Mouse (Mus musculus) forebrain, embryonic 14.5 days (tissue): ENCODE measurements around the gene Prr5. TPM values are rescaled to one million over a fixed set of nuclear protein-coding genes. Genes with fewer than 3 reads are reported as not detected.

Experiments used
- ATAC-seq: fragments of 200-750 bp; cut with Nextera tagmentation; 2 replicates; pipeline ENCODE4 v1.8.0; 2017; ENCODE audit warnings: mild to moderate bottlenecking, moderate library complexity
- DNase-seq: peaks from one replicate; pipeline ENCODE4 v3.0.0-alpha.2; 2015; ENCODE audit warnings: low spot score
- H3K27ac ChIP-seq: fragments of 300-500 bp; sonication (generic); 2 replicates; pipeline ENCODE4 v1.5.1; 2014; ENCODE audit warnings: low read depth, mild to moderate bottlenecking, control low read depth, low read length, moderate library complexity
- H3K27me3 ChIP-seq: fragments of 300-500 bp; sonication (generic); replicated peaks from 2 replicates; pipeline ENCODE4 v1.6.1; 2014; ENCODE audit warnings: low read length, control low read depth, mixed read lengths; ENCODE audit not compliant: control insufficient read depth, insufficient read depth
- H3K36me3 ChIP-seq: fragments of 300-500 bp; sonication (generic); 2 replicates; pipeline ENCODE4 v1.6.1; 2014; ENCODE audit warnings: low read length, control low read depth; ENCODE audit not compliant: control insufficient read depth, insufficient read depth
- H3K4me1 ChIP-seq: fragments of 300-500 bp; sonication (generic); 2 replicates; pipeline ENCODE4 v1.6.1; 2014; ENCODE audit warnings: antibody characterized with exemption, low read length, control low read depth; ENCODE audit not compliant: control insufficient read depth, insufficient read depth
- H3K4me2 ChIP-seq: fragments of 300-500 bp; sonication (generic); 2 replicates; pipeline ENCODE4 v1.6.1; 2014; ENCODE audit warnings: mild to moderate bottlenecking, control low read depth, low read length
- H3K4me3 ChIP-seq: fragments of 300-500 bp; sonication (generic); 2 replicates; pipeline ENCODE4 v1.5.1; 2014; ENCODE audit warnings: low read depth, low read length, control low read depth
- H3K9ac ChIP-seq: fragments of 300-500 bp; sonication (generic); 2 replicates; pipeline ENCODE4 v1.6.1; 2014; ENCODE audit warnings: mild to moderate bottlenecking, low read length, control low read depth, moderate library complexity
- H3K9me3 ChIP-seq: fragments of 300-500 bp; sonication (generic); replicated peaks from 2 replicates; pipeline ENCODE4 v1.6.1; 2016; ENCODE audit warnings: low read length, control low read depth, mixed read lengths; ENCODE audit not compliant: control insufficient read depth
- WGBS: fragments of 180-500 bp; shearing (Covaris S2); extraction: QIAGEN DNeasy Blood & Tissue Kit; methylation state at CpG from one replicate; pipeline ENCODE4 v1.1.7; 2014; 5-methylcytosine and 5-hydroxymethylcytosine counted together
- polyA plus RNA-seq: library from polyadenylated mRNA; unstranded; fragments of >200 nt; fragmentation: Nextera tagmentation; extraction: Ambion mirVana; gene quantifications from 2 replicates; pipeline ENCODE4 v1.2.1, GENCODE M21; 2014

Gene Prr5
- polyA plus RNA-seq, 1 experiment from 2014 or later: 9.0 TPM

- Histone ChIP-seq H3K4me1 (no peaks in the 10 kb centered on the region), H3K4me3 (no peak overlapping the region), H3K36me3 (no peaks in the 10 kb centered on the region), H3K9ac (no peak overlapping the region), H3K27ac (no peak overlapping the region), H3K9me3 (no peaks in the 10 kb centered on the region), H3K4me2 (no peak overlapping the region), H3K27me3 (no peaks in the 10 kb centered on the region)
- ATAC-seq: no peak
- WGBS: 47% methylated on average over 9 of the region's 9 CpGs
- DNase-seq: peak; percentile 51
These were observed 2.2 kb downstream of the Prr5 start for GRCm38 (mm10) chr15:84671401-84672307.

GRCm38 (mm10) chr15:84672308-84672615, 2.8 kb downstream of the Prr5 start:
- Histone ChIP-seq H3K27ac (no peak overlapping the region), H3K36me3 (no peaks in the 10 kb centered on the region), H3K9ac (no peak overlapping the region), H3K4me1 (no peaks in the 10 kb centered on the region), H3K4me3 (no peak overlapping the region), H3K9me3 (no peaks in the 10 kb centered on the region), H3K27me3 (no peaks in the 10 kb centered on the region), H3K4me2 (no peak overlapping the region)
- DNase-seq (no peak), ATAC-seq (no peak)
- 76% methylated on average over 4 of the region's 4 CpGs for WGBS

- DNase-seq: no peak
- Histone ChIP-seq H3K27me3 (no peaks in the 10 kb centered on the region), H3K36me3 (no peaks in the 10 kb centered on the region), H3K4me1 (no peaks in the 10 kb centered on the region), H3K4me3 (no peak overlapping the region), H3K4me2 (no peak overlapping the region), H3K9me3 (no peaks in the 10 kb centered on the region), H3K27ac (no peak overlapping the region), H3K9ac (no peak overlapping the region)
- no peak for ATAC-seq
- 64% methylated on average over 3 of the region's 3 CpGs for WGBS
These were observed 3.2 kb downstream of the Prr5 start for GRCm38 (mm10) chr15:84672616-84673015.

- H3K4me3 ChIP-seq: no peak overlapping the region
- WGBS: 73% methylated on average over 11 of the region's 11 CpGs
- H3K36me3 ChIP-seq: no peaks in the 10 kb centered on the region
These were observed 5.1 kb downstream of the Prr5 start for GRCm38 (mm10) chr15:84674329-84675067.

GRCm38 (mm10) chr15:84675317-84675716, 5.9 kb downstream of the Prr5 start:
- 79% methylated on average over 8 of the region's 8 CpGs for WGBS
- H3K9ac ChIP-seq: no peak overlapping the region
- no peaks in the 10 kb centered on the region for H3K9me3 ChIP-seq
- no peak for ATAC-seq
- DNase-seq: no peak
- no peak overlapping the region for H3K27ac ChIP-seq
- no peak overlapping the region for H3K4me2 ChIP-seq
- no peaks in the 10 kb centered on the region; the same call in 1 of the 2 replicates for H3K27me3 ChIP-seq
- H3K4me1 ChIP-seq: no peaks in the 10 kb centered on the region
- no peaks in the 10 kb centered on the region for H3K36me3 ChIP-seq
- no peak overlapping the region for H3K4me3 ChIP-seq

More at GRCm38 (mm10) chr15:84674329-84675067, 5.1 kb downstream of the Prr5 start:
- DNase-seq (no peak), ATAC-seq (no peak)
- Histone ChIP-seq H3K4me1 (no peaks in the 10 kb centered on the region), H3K27me3 (no peaks in the 10 kb centered on the region), H3K4me2 (no peak overlapping the region), H3K9me3 (no peaks in the 10 kb centered on the region), H3K27ac (no peak overlapping the region), H3K9ac (no peak overlapping the region)

GRCm38 (mm10) chr15:84677943-84678342, 8.5 kb downstream of the Prr5 start:
- H3K4me3 ChIP-seq: no peak overlapping the region
- H3K27me3 ChIP-seq: no peaks in the 10 kb centered on the region; the same call in 1 of the 2 replicates
- H3K27ac ChIP-seq: no peak overlapping the region
- H3K36me3 ChIP-seq: no peaks in the 10 kb centered on the region
- H3K4me2 ChIP-seq: no peak overlapping the region
- no peaks in the 10 kb centered on the region for H3K4me1 ChIP-seq
- 70% methylated on average over 11 of the region's 11 CpGs for WGBS
- no peak for ATAC-seq
- DNase-seq: no peak
- no peaks in the 10 kb centered on the region for H3K9me3 ChIP-seq
- no peak overlapping the region for H3K9ac ChIP-seq

GRCm38 (mm10) chr15:84679090-84679489, 9.7 kb downstream of the Prr5 start:
- Histone ChIP-seq H3K27me3 (no peaks in the 10 kb centered on the region; the same call in 1 of the 2 replicates), H3K9ac (no peak overlapping the region), H3K4me1 (no peaks in the 10 kb centered on the region), H3K27ac (no peak overlapping the region), H3K4me3 (no peak overlapping the region), H3K9me3 (no peaks in the 10 kb centered on the region), H3K4me2 (no peak overlapping the region), H3K36me3 (no peaks in the 10 kb centered on the region)
- ATAC-seq (no peak), DNase-seq (no peak)
- WGBS: 94% methylated on average over 4 of the region's 4 CpGs

GRCm38 (mm10) chr15:84679794-84680193, 10.4 kb downstream of the Prr5 start:
- WGBS: 73% methylated on average over 3 of the region's 3 CpGs
- no peak overlapping the region for H3K27ac ChIP-seq
- H3K9ac ChIP-seq: no peak overlapping the region
- H3K36me3 ChIP-seq: no peaks in the 10 kb centered on the region
- ATAC-seq: no peak
- H3K4me2 ChIP-seq: no peak overlapping the region
- DNase-seq: no peak
- no peaks in the 10 kb centered on the region for H3K9me3 ChIP-seq
- H3K4me1 ChIP-seq: no peaks in the 10 kb centered on the region
- no peaks in the 10 kb centered on the region; the same call in 1 of the 2 replicates for H3K27me3 ChIP-seq
- H3K4me3 ChIP-seq: no peak overlapping the region
